Mouse (Mus musculus): ENCODE measurements around the gene Rnd3.

DNA sequence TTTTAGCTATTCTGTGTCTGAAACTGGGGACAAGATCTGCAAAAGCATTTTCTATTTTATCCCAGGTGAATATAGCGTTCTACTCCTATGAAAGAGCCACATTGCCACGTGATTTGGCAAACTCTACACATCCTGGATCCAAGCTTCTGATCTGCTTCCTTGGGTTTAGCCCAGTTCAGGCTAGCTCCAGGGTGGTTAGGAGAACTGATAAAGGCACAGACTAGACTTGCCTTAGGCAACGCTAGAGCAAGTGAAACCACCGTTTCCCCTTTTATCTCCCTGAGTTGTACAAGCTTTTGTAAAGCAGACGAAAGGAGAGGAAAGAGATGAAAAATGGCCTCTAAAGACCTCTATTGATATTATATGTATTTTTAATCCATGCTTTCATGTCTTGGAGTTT, 40.3 kb downstream of the Rnd3 start:
- TF ChIP-seq GATA1 (IDR thresholded peaks at IDR 0.05; ENCODE audit: borderline replicate concordance, low read length) (no peak), FLI1 (IDR thresholded peaks at IDR 0.05; ENCODE audit: low read length) (no peak)
